Mouse (Mus musculus): Measurements from ENCODE around the gene Kynu. TPM values are rescaled to one million over a fixed set of nuclear protein-coding genes. Genes with fewer than 3 reads are reported as not detected.

Kynu gene
- 2.0 TPM for total RNA-seq (2023)

DNA sequence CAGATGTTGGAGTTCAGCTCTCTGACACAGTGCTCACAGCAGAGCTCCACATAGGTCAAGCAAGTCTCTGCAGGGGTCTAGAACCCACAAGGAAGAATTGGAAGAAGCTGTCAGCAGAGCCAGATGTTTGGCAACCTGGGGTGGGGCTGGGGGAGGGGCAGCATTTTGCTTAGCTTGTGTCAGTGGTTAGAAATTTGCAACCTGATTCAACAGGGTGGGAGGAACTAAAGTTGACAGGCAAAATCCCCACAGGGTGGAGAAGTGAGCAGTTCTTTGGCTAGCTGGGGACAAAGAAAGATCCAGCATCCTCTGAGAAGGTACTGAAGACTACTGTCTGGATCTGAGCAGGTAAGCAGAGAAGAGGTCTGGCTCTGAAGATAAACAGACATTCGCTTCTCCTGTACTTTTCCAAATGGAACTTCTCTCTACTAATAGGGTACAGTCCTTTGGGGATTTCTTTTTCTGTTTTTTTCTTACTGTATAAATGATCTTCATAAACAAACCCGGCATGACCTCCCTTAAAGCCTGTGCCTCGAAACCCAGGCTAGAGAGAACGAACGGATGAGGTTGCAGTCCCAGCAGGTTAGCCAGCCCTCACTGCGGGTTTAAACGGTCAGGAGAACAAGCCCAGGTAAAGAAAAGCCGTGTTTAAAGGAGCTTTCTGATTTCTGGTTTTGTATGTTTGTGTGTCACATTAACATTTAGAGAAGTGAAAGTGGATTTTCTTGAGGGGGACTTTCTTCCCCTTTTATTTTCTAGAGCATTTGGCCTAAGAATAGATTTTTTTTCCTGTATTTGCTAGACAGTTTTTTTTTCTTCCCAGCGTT is at the start of gene Kynu:
Kynu (plus strand) TSS at position 268 of the 827 bp plus-strand sequence.

Other genes starting within 250 kb of the Kynu start
- 313 TPM for gene Arhgap15, start 193.5 kb downstream of the Kynu start, total RNA-seq (2023)

Measured in CD4-positive naive resting alpha-beta T cell, adult 57 days (primary cell).